Mouse (Mus musculus) lung, embryonic 16.5 days (tissue): ENCODE data around the gene Neurl3. TPM values are rescaled to one million over a fixed set of nuclear protein-coding genes. Genes with fewer than 3 reads are reported as not detected.

Experiments used
- polyA plus RNA-seq: library from polyadenylated mRNA; unstranded; fragments of >200 nt; fragmentation: Nextera tagmentation; extraction: Ambion mirVana; gene quantifications from 2 replicates; pipeline ENCODE4 v1.2.1, GENCODE M21; 2015

Neurl3 gene
- polyA plus RNA-seq, 1 experiment from 2014 or later = 7.5 TPM

Other genes starting within 250 kb of the Neurl3 start
- 4.4 and 5.1 TPM in 2 replicates for gene Hs6st1, start 206.3 kb downstream of the Neurl3 start, polyA plus RNA-seq
- gene Uggt1, start 30.0 kb downstream of the Neurl3 start, polyA plus RNA-seq = 51.8 and 56.1 TPM in 2 replicates
- 9.1 and 10.9 TPM in 2 replicates for gene Arid5a, start 33.1 kb upstream of the Neurl3 start, polyA plus RNA-seq
- gene Kansl3, start 94.5 kb upstream of the Neurl3 start, polyA plus RNA-seq = 40.8 and 42.9 TPM in 2 replicates
- 0.88 and 1.1 TPM in 2 replicates for gene Fer1l5, start 97.6 kb upstream of the Neurl3 start, polyA plus RNA-seq
- gene Lman2l, start 170.6 kb upstream of the Neurl3 start, polyA plus RNA-seq = 45.6 and 48.5 TPM in 2 replicates
- 12.3 and 13.0 TPM in 2 replicates for gene Cnnm4, start 196.9 kb upstream of the Neurl3 start, polyA plus RNA-seq
- gene Cnnm3, start 237.2 kb upstream of the Neurl3 start, polyA plus RNA-seq = 3.5 and 4.4 TPM in 2 replicates